Mouse (Mus musculus) brain, embryonic 14.5 days (tissue): ENCODE measurements at regions not wholly inside any gene's neighbourhood (a gene's known extent, or its start where the extent isn't known, plus 50 kb on each side); places are given as distances from the start of the nearest gene placed in this dataset.
A peak's percentile ranks its signal among the peaks of the same experiment; 100 is the strongest.
"Not testable (repeated sequence)": the region's sequence is repeated elsewhere in the genome, so short reads cannot be mapped to it uniquely, and the experiment has no call there.

ENCODE experiments used
- DNase-seq: peaks from one replicate; pipeline ENCODE4 v3.0.0-alpha.2; 2011; ENCODE audit warnings: low read depth
- CTCF ChIP-seq: fragments of 200-500 bp; IDR thresholded peaks from 2 replicates; pipeline ENCODE4 v1.5.1; 2012; ENCODE audit warnings: inconsistent platforms, mild to moderate bottlenecking, moderate library complexity, borderline replicate concordance; ENCODE audit not compliant: insufficient read depth, insufficient read length; ENCODE audit errors: extremely low read depth
- POLR2A ChIP-seq: fragments of 200-500 bp; IDR thresholded peaks from 2 replicates; pipeline ENCODE4 v1.6.1; 2012; ENCODE audit warnings: mild to moderate bottlenecking, inconsistent platforms, borderline replicate concordance; ENCODE audit not compliant: poor library complexity, insufficient read depth, insufficient read length, severe bottlenecking; ENCODE audit errors: extremely low read depth

- DNase-seq, result not testable (repeated sequence)
Observed at GRCm38 (mm10) chr14:26319821-26320220, 62.1 kb downstream of the Duxbl3 start.

DNA sequence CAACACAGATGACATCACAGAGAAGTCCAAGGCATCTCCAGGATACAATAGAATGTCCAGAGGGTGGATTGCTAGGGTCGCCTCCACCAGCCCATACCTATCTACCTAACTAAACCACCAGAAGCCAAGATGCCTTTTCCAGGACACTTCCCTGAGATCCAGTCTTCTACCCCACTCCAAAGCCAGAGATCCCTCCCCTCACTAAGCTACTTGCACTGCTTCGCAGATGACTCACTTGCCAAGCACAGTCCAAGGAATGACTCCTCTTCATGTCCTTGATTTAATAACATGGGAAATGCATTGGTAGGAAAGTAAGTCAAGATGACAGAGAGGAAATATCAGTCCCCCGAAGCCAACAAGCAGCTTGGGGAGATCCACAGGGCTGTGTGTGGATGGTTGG is 63.0 kb downstream of the Duxbl3 start:
- no peak for TF ChIP-seq CTCF
- no peak for TF ChIP-seq POLR2A
- DNase-seq, result no peak

DNA sequence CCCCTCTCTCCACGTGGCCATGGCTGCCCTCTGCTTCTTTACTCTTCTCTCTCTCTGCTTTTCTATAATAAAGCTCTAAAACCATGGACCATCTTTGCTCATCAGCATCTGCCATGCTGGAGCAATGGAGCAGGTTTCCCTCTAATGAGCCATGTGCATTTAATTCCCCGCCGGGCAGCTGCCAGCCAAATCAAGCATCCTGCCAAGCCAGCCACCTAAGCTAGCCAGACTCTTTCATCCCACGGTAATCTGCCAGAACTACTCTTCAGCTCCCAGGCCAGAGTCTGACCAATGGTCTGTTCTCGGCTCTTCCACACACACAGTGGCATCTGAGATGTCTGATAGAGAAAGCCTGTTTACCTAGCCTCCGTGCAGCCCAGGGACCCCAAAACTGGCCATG is 70.8 kb downstream of the Duxbl3 start:
- peak; percentile 79 for DNase-seq
- TF ChIP-seq POLR2A, result no peak
- TF ChIP-seq CTCF, result no peak

DNA sequence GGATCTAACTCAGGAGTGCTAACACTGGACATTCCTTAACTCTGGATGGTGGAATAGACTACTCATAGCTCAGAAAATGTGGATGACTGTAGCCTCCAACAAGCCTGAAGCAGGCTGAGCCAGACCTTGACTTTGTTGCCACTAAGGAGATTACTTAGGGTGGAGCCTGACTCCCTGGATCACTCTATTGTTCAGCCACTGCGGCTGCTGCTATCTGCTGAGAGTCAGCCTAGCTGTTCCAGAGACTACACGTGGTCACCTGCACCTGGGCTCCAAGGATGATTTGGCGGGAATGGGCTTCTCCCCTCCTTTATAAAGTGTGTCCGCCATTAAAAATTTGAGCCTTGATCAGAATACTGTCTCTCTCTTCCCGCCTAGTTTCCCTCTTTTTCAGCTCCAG is 83.3 kb downstream of the Duxbl3 start:
- DNase-seq, result no peak
- TF ChIP-seq POLR2A (no peak), CTCF (no peak)

DNA sequence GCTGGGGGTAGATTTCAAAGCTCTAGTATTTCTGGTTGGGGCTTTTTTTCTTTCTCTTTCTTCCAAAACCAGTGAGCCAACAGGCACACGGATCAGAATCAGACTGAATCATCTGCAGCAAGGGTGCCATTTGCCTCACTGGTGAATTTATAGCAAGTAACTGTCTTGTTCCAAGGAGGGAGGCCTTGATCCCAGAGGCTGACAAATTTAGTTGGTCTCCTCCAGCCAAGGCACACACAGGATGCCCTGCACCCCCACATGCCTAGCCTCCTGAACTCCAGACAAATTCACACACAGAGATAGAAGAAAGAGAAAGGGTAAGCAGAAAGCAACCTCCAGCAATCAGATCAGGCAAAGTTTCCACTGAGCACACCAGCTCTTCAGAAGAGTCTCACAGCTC is 87.5 kb downstream of the Duxbl3 start:
- no peak for DNase-seq
- TF ChIP-seq CTCF (no peak), POLR2A (no peak)

DNA sequence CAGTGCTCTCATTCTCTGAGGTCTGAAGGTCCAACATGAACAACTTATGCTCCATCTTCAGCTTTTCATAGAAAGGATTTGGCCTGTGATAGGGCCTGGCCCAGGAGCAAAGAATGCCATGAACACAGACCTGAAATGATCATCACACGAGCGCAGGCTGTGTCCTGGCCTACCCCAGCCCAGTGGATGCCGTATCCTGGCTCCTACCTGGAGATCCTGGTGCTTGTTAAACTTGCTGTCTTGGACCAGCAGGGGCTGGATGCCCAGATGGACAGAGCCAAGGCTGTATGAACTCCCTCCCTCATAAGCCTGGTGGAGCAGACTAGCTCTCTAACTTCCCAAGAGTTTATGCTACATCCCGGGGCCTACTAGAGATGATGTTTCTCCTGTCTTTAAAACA is 89.5 kb downstream of the Duxbl3 start:
- TF ChIP-seq POLR2A (no peak), CTCF (no peak)
- no peak for DNase-seq

- no peak for TF ChIP-seq CTCF
- no peak for TF ChIP-seq POLR2A
- DNase-seq, result no peak
Observed at GRCm38 (mm10) chr14:26352927-26353326, 95.2 kb downstream of the Duxbl3 start.

DNA sequence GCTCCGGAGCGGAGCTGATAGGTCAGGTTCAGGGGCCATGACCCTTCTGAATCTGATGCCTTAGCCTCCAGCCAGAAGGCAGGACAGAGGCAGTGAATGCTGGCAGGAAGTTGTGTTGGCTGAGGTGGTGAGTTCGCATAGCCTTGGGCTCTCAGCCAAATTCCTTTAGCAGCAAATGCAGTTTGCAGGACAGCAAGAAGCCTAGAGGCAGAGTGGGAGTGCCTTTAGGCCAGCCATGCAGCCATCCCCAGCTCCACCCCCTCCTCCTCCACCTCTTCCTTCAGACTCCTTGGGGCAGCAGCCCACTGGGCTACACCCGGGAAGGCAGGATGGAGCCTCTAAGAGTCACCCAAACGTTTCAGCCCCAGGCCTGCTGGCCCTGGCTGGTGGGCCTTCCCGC is 99.5 kb downstream of the Duxbl3 start:
- DNase-seq, result peak; percentile 32
- TF ChIP-seq CTCF (no peak), POLR2A (no peak)

DNA sequence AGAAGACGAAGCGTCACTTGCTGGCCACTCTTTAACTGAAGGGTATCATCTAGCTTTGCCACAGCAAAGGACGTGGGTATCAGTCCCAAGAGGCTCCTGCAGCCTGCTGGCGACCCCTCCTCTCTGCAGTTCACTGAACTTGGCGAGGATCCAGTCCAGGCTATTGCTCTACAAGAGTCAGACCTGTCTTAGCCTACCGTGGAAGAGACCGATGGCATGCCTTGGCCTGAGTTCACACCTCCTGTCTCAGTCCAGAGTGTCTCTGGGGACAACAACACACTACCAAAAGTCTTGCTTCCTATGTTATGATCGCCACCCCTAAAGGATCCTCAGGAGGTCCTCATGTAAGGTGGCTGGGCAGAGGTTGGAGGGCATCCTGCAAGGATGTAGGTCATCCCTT is 100.2 kb downstream of the Duxbl3 start:
- no peak for DNase-seq
- TF ChIP-seq POLR2A (no peak), CTCF (no peak)

- no peak for TF ChIP-seq POLR2A
- no peak for DNase-seq
Observed at GRCm38 (mm10) chr14:26360071-26360470, 102.3 kb downstream of the Duxbl3 start.

- DNase-seq, result no peak
- no peak for TF ChIP-seq POLR2A
- TF ChIP-seq CTCF, result no peak
Observed at GRCm38 (mm10) chr14:26361206-26361605, 103.4 kb downstream of the Duxbl3 start.
